Mouse (Mus musculus) fat pad, adult 2 months (tissue): ENCODE results near the gene Dlx5.

ENCODE experiments used
- DNase-seq: peaks from one replicate; pipeline ENCODE4 v3.0.0-alpha.2; 2011; ENCODE audit warnings: low read depth, low spot score; ENCODE audit errors: extremely low read depth

Gene Dlx5

GRCm38 (mm10) chr6:6859950-6860410, 21.9 kb downstream of the Dlx5 start:
- DNase-seq: no peak

- no peak for DNase-seq
Observed at GRCm38 (mm10) chr6:6859111-6859949, 22.6 kb downstream of the Dlx5 start.

GRCm38 (mm10) chr6:6858571-6858970, 23.3 kb downstream of the Dlx5 start:
- no peak for DNase-seq

- no peak for DNase-seq
Observed at GRCm38 (mm10) chr6:6857766-6858165, 24.1 kb downstream of the Dlx5 start.

- DNase-seq: no peak
Observed at GRCm38 (mm10) chr6:6856881-6857280, 25.0 kb downstream of the Dlx5 start.

GRCm38 (mm10) chr6:6856316-6856715, 25.6 kb downstream of the Dlx5 start:
- no peak for DNase-seq

GRCm38 (mm10) chr6:6855746-6856185, 26.1 kb downstream of the Dlx5 start:
- no peak for DNase-seq

GRCm38 (mm10) chr6:6854902-6855745, 26.8 kb downstream of the Dlx5 start:
- no peak for DNase-seq

- no peak for DNase-seq
Observed at GRCm38 (mm10) chr6:6854176-6854575, 27.7 kb downstream of the Dlx5 start.

GRCm38 (mm10) chr6:6852944-6853343, 28.9 kb downstream of the Dlx5 start:
- no peak for DNase-seq

- no peak for DNase-seq
Observed at GRCm38 (mm10) chr6:6851166-6851565, 30.7 kb downstream of the Dlx5 start.

GRCm38 (mm10) chr6:6850324-6851060, 31.4 kb downstream of the Dlx5 start:
- DNase-seq: no peak

- no peak for DNase-seq
Observed at GRCm38 (mm10) chr6:6849744-6850143, 32.1 kb downstream of the Dlx5 start.

- no peak for DNase-seq
Observed at GRCm38 (mm10) chr6:6848541-6848940, 33.3 kb downstream of the Dlx5 start.

- DNase-seq: no peak
Observed at GRCm38 (mm10) chr6:6833301-6833700, 48.6 kb downstream of the Dlx5 start.

- DNase-seq: no peak
Observed at GRCm38 (mm10) chr6:6830446-6830845, 51.4 kb downstream of the Dlx5 start.
